Mouse (Mus musculus): Measurements from ENCODE around the gene Slc7a8. TPM values are rescaled to one million over a fixed set of nuclear protein-coding genes. Genes with fewer than 3 reads are reported as not detected.

The Slc7a8 gene
- polyA plus RNA-seq, 1 experiment, result 37.1 TPM

GRCm38 (mm10) chr14:54706589-54707320 is 75.0 kb downstream of the Slc7a8 start:
- 55% methylated on average over 17 of the region's 17 CpGs for WGBS

GRCm38 (mm10) chr14:54705844-54706243 is 75.9 kb downstream of the Slc7a8 start:
- TF ChIP-seq CTCF (IDR thresholded peaks at IDR 0.05; ENCODE audit: borderline replicate concordance, insufficient read depth, low read depth, low read length), result no peak
- TF ChIP-seq POLR2A (IDR thresholded peaks at IDR 0.05; ENCODE audit: borderline replicate concordance, insufficient read depth, low read length), result no peak
- no peaks in the 10 kb centered on the region for H3K27me3 ChIP-seq (ENCODE audit: control insufficient read depth, insufficient read depth, low read length)
- H3K4me3 ChIP-seq (replicated peaks; ENCODE audit: insufficient read depth, low read depth, low read length), result no peak overlapping the region
- no peak overlapping the region for H3K27ac ChIP-seq (ENCODE audit: insufficient read depth, low read length)
- H3K4me1 ChIP-seq (ENCODE audit: control insufficient read depth, insufficient read depth, low read length), result no peaks in the 10 kb centered on the region
- no peak for DNase-seq
- WGBS, result 72% methylated on average over 5 of the region's 5 CpGs

More at GRCm38 (mm10) chr14:54706589-54707320, 75.0 kb downstream of the Slc7a8 start:
- H3K27ac ChIP-seq (ENCODE audit: insufficient read depth, low read length), result no peak overlapping the region
- H3K27me3 ChIP-seq (ENCODE audit: control insufficient read depth, insufficient read depth, low read length), result no peaks in the 10 kb centered on the region
- no peak for DNase-seq
- H3K4me1 ChIP-seq (ENCODE audit: control insufficient read depth, insufficient read depth, low read length), result no peaks in the 10 kb centered on the region
- TF ChIP-seq CTCF (IDR thresholded peaks at IDR 0.05; ENCODE audit: borderline replicate concordance, insufficient read depth, low read depth, low read length) (no peak), POLR2A (IDR thresholded peaks at IDR 0.05; ENCODE audit: borderline replicate concordance, insufficient read depth, low read length) (no peak)
- no peak overlapping the region for H3K4me3 ChIP-seq (replicated peaks; ENCODE audit: insufficient read depth, low read depth, low read length)

- no peak for DNase-seq
- no peak overlapping the region for H3K27ac ChIP-seq (ENCODE audit: insufficient read depth, low read length)
- no peaks in the 10 kb centered on the region for H3K4me1 ChIP-seq (ENCODE audit: control insufficient read depth, insufficient read depth, low read length)
- H3K27me3 ChIP-seq (ENCODE audit: control insufficient read depth, insufficient read depth, low read length), result no peaks in the 10 kb centered on the region
- WGBS, result 65% methylated on average over 10 of the region's 10 CpGs
- TF ChIP-seq POLR2A (IDR thresholded peaks at IDR 0.05; ENCODE audit: borderline replicate concordance, insufficient read depth, low read length), result no peak
- TF ChIP-seq CTCF (IDR thresholded peaks at IDR 0.05; ENCODE audit: borderline replicate concordance, insufficient read depth, low read depth, low read length), result no peak
- H3K4me3 ChIP-seq (replicated peaks; ENCODE audit: insufficient read depth, low read depth, low read length), result no peak overlapping the region
Measured at GRCm38 (mm10) chr14:54703207-54703606, 78.5 kb downstream of the Slc7a8 start.

- Histone ChIP-seq H3K4me3 (replicated peaks; ENCODE audit: insufficient read depth, low read depth, low read length) (no peak overlapping the region), H3K4me1 (ENCODE audit: control insufficient read depth, insufficient read depth, low read length) (no peaks in the 10 kb centered on the region), H3K27ac (ENCODE audit: insufficient read depth, low read length) (no peak overlapping the region), H3K27me3 (ENCODE audit: control insufficient read depth, insufficient read depth, low read length) (no peaks in the 10 kb centered on the region)
- WGBS, result 11% methylated on average over 6 of the region's 6 CpGs
- peak; percentile 92 for TF ChIP-seq CTCF (IDR thresholded peaks at IDR 0.05; ENCODE audit: borderline replicate concordance, insufficient read depth, low read depth, low read length)
- TF ChIP-seq POLR2A (IDR thresholded peaks at IDR 0.05; ENCODE audit: borderline replicate concordance, insufficient read depth, low read length), result no peak
- peak; percentile 68 to 79 for DNase-seq
Measured at GRCm38 (mm10) chr14:54701298-54701697, 80.4 kb downstream of the Slc7a8 start.

- 64% methylated on average over 3 of the region's 3 CpGs for WGBS
- no peak for DNase-seq
Measured at GRCm38 (mm10) chr14:54699586-54699985, 82.2 kb downstream of the Slc7a8 start.

GRCm38 (mm10) chr14:54698733-54699132 is 83.0 kb downstream of the Slc7a8 start, which contains the start of gene Gm29776:
Gene Gm29776, minus strand, starts transcription at chr14:54698833.
- 66% methylated on average over 4 of the region's 4 CpGs for WGBS

More at GRCm38 (mm10) chr14:54699586-54699985, 82.2 kb downstream of the Slc7a8 start:
- Histone ChIP-seq H3K27me3 (ENCODE audit: control insufficient read depth, insufficient read depth, low read length) (no peaks in the 10 kb centered on the region), H3K4me1 (ENCODE audit: control insufficient read depth, insufficient read depth, low read length) (no peaks in the 10 kb centered on the region), H3K4me3 (replicated peaks; ENCODE audit: insufficient read depth, low read depth, low read length) (no peak overlapping the region), H3K27ac (ENCODE audit: insufficient read depth, low read length) (no peak overlapping the region)
- TF ChIP-seq POLR2A (IDR thresholded peaks at IDR 0.05; ENCODE audit: borderline replicate concordance, insufficient read depth, low read length) (no peak), CTCF (IDR thresholded peaks at IDR 0.05; ENCODE audit: borderline replicate concordance, insufficient read depth, low read depth, low read length) (no peak)

GRCm38 (mm10) chr14:54696752-54697151 is 85.0 kb downstream of the Slc7a8 start:
- H3K27ac ChIP-seq (ENCODE audit: insufficient read depth, low read length), result no peak overlapping the region
- H3K4me1 ChIP-seq (ENCODE audit: control insufficient read depth, insufficient read depth, low read length), result no peaks in the 10 kb centered on the region
- H3K27me3 ChIP-seq (ENCODE audit: control insufficient read depth, insufficient read depth, low read length), result no peaks in the 10 kb centered on the region
- H3K4me3 ChIP-seq (replicated peaks; ENCODE audit: insufficient read depth, low read depth, low read length), result no peak overlapping the region
- no peak for TF ChIP-seq CTCF (IDR thresholded peaks at IDR 0.05; ENCODE audit: borderline replicate concordance, insufficient read depth, low read depth, low read length)
- no peak for TF ChIP-seq POLR2A (IDR thresholded peaks at IDR 0.05; ENCODE audit: borderline replicate concordance, insufficient read depth, low read length)
- no peak for DNase-seq
- WGBS, result 83% methylated on average over 4 of the region's 4 CpGs

More at GRCm38 (mm10) chr14:54698733-54699132, 83.0 kb downstream of the Slc7a8 start, which contains the start of gene Gm29776:
- Histone ChIP-seq H3K4me1 (ENCODE audit: control insufficient read depth, insufficient read depth, low read length) (no peaks in the 10 kb centered on the region), H3K27ac (ENCODE audit: insufficient read depth, low read length) (no peak within 1 kb of the TSS), H3K27me3 (ENCODE audit: control insufficient read depth, insufficient read depth, low read length) (no peaks in the 10 kb centered on the region), H3K4me3 (replicated peaks; ENCODE audit: insufficient read depth, low read depth, low read length) (no peak within 1 kb of the TSS)
- DNase-seq, result no peak
- TF ChIP-seq CTCF (IDR thresholded peaks at IDR 0.05; ENCODE audit: borderline replicate concordance, insufficient read depth, low read depth, low read length) (no peak), POLR2A (IDR thresholded peaks at IDR 0.05; ENCODE audit: borderline replicate concordance, insufficient read depth, low read length) (no peak)

- no peaks in the 10 kb centered on the region for H3K4me1 ChIP-seq (ENCODE audit: control insufficient read depth, insufficient read depth, low read length)
- H3K27me3 ChIP-seq (ENCODE audit: control insufficient read depth, insufficient read depth, low read length), result no peaks in the 10 kb centered on the region
- WGBS, result 84% methylated on average over 6 of the region's 6 CpGs
- no peak for DNase-seq
- TF ChIP-seq POLR2A (IDR thresholded peaks at IDR 0.05; ENCODE audit: borderline replicate concordance, insufficient read depth, low read length), result no peak
- no peak for TF ChIP-seq CTCF (IDR thresholded peaks at IDR 0.05; ENCODE audit: borderline replicate concordance, insufficient read depth, low read depth, low read length)
- H3K4me3 ChIP-seq (replicated peaks; ENCODE audit: insufficient read depth, low read depth, low read length), result no peak overlapping the region
- H3K27ac ChIP-seq (ENCODE audit: insufficient read depth, low read length), result no peak overlapping the region
Measured at GRCm38 (mm10) chr14:54695042-54695441, 86.7 kb downstream of the Slc7a8 start.

All from cerebellum, adult 2 months (tissue).